Mouse (Mus musculus) activated CD4-positive, CD25-positive, alpha-beta regulatory T cell, adult 4 months (primary cell): ENCODE data around the gene Efcab10. TPM values are rescaled to one million over a fixed set of nuclear protein-coding genes. Genes with fewer than 3 reads are reported as not detected.

Experiments used
- ATAC-seq: one replicate; pipeline ENCODE4 v1.8.0; 2017
- polyA plus RNA-seq, 2 experiments: library from polyadenylated mRNA; unstranded; fragments of 100-300 nt; shearing (Covaris generic); gene quantifications; one replicate each; pipeline ENCODE4 v1.2.1; 2017

Efcab10 gene
- polyA plus RNA-seq: not detected

GRCm38 (mm10) chr12:33394804-33395623, at the start of gene Efcab10:
Gene Efcab10 (plus strand): TSS chr12:33394854.
- ATAC-seq: no peak

GRCm38 (mm10) chr12:33344970-33345772, 49.5 kb upstream of the Efcab10 start:
- ATAC-seq: no peak

DNA sequence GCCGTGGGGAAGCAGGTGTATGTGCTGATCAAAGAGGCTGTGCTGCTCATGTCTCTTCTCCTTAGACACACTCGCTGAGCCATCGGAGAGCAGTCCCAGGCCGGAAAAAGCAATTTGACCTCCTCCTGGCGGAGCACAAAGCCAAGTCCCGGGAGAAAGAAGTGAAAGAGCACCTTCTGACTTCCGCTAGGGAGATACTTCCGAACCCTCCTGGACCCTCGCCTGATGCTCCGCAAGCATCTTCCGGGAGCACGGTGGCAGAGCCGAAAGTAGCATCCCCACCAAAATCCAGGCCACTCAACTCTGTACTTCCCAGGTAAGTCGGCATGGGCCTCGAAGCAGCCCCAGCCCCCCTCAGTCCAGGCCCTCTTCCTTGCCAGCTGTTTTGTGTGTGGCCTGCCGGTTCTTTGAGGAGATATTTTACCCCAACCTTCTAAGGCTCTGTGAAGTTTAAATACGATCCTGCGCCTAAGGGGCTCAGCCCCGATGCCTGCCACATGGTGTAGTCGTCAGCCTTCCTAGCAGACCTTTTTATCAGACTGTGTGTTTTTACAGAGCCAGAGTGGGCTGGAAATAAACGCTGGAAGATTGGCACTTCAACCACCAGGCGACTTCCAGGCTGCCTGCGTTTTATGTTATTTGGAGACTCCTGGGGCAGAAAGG, 48.8 kb upstream of the Efcab10 start:
- no peak for ATAC-seq

GRCm38 (mm10) chr12:33352671-33353070, 42.0 kb upstream of the Efcab10 start:
- ATAC-seq: no peak

- ATAC-seq: no peak
Measured at GRCm38 (mm10) chr12:33358345-33358744, 36.3 kb upstream of the Efcab10 start.

GRCm38 (mm10) chr12:33359209-33359608, 35.4 kb upstream of the Efcab10 start:
- no peak for ATAC-seq

DNA sequence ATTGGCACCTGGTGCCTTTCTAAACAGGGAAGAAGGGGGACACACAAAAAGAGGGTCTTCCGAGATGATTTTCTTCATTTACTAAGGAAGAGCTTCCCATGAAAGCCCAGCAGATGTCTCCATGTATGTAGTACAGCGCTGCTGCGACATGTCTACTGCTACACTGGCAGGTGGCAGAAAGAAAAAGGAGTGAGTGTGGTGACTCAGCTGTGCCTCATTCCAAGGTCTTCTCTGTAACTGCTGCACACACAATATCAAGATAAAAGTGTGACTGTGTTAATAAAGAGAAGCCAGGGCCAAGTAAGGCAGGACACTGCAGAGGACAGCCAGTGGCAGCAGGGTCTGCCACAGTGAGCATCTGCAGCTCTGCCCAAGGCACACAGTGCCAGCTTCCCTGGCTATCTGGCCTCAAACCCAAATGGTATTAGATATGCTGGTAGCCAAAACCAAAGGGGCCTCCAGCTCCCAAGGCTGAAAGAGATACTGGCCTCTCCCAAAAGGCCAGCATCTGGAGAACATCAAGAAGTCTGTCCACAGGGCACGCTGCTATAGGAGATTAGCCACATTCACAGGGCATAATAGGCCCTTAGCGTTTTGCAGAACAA, 34.7 kb upstream of the Efcab10 start:
- no peak for ATAC-seq

GRCm38 (mm10) chr12:33360729-33361128, 33.9 kb upstream of the Efcab10 start:
- no peak for ATAC-seq

- no peak for ATAC-seq
Measured at GRCm38 (mm10) chr12:33364511-33364910, 30.1 kb upstream of the Efcab10 start.

- ATAC-seq: no peak
Measured at GRCm38 (mm10) chr12:33365133-33365532, 29.5 kb upstream of the Efcab10 start.

GRCm38 (mm10) chr12:33369555-33369954, 25.1 kb upstream of the Efcab10 start:
- ATAC-seq: no peak

DNA sequence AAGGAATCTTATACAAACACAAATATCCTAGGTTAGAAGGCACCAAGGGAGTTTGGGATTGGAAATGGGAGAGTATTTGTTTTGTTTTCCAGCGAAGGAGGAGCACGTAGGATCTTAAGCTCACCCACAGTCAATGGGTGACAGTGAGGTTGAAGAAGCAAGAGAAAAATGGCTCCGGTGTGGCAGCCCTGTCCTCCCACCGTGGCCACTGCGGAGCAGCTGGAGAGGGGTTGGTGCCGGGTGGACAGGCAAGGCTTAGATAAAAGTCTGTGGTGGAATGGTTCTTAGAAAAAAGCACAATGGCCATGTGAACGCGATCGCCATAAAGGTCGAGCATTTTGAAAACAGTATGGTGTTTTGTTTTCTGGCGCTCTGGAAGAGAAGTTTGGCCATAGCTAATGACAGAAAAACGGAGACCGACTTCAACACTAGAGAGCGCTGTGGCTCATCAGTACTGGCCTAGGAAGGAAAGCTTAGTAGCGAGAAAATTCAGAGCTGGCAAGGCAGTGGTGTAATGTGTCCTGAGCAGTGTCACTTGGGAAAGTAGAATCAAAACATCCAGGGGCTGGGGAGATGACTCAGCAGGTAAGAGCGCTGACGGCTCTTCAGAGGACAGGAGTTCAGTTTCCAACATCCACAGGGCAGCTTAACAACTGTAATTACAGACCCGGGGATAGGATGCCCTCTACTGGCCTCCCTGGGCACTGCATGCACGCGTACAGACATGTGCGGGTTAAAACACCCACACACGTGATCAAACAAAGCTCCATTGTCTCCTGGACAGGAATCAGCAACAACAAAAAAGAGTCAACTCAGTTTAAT, 14.8 kb upstream of the Efcab10 start:
- peak; percentile 83 for ATAC-seq

DNA sequence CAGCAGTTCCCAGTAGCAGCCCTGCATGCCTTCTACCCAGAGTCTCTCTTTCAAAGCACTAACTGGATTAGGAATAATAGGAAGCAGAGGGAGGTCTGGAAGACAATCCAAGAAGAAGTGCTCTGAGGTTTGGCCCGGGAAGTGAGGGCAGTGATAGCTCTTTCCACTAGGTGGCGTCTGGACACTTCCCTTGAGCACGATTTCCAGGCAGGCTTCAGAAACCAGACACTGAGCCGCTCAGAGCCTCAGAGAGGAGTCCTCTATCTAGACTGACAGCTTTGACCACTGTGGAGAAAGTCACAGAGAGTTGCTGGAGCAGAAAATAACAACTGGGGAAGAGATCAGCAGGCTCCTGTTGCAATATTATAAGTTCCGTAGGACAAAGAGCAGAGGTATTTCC, 5.8 kb upstream of the Efcab10 start:
- peak; percentile 63 for ATAC-seq

GRCm38 (mm10) chr12:33390844-33391560, 3.7 kb upstream of the Efcab10 start:
- no peak for ATAC-seq

DNA sequence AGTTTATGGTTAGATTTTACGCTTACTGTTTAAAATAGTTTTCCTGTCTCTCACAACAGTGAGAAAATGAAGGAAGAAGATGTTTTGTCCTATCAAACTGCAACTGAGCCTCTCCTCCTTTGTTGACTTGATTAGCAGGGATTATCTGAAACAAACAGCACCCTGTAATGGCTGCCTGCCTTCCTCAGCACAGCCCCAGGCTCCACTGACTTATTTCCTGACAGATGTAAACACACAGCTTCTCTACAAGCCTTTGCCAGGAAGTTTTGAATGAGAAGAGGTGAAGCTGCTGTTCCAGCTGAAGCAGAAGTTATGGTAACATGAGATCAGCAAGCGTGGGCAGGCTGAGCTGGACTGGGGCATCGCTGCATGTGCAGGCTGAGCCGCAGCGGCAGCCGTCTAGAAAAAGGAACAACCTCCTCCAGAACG, 8.6 kb downstream of the Efcab10 start:
- no peak for ATAC-seq

GRCm38 (mm10) chr12:33404996-33405395, 10.3 kb downstream of the Efcab10 start:
- ATAC-seq: no peak

- no peak for ATAC-seq
Measured at GRCm38 (mm10) chr12:33405398-33406026, 10.9 kb downstream of the Efcab10 start.

DNA sequence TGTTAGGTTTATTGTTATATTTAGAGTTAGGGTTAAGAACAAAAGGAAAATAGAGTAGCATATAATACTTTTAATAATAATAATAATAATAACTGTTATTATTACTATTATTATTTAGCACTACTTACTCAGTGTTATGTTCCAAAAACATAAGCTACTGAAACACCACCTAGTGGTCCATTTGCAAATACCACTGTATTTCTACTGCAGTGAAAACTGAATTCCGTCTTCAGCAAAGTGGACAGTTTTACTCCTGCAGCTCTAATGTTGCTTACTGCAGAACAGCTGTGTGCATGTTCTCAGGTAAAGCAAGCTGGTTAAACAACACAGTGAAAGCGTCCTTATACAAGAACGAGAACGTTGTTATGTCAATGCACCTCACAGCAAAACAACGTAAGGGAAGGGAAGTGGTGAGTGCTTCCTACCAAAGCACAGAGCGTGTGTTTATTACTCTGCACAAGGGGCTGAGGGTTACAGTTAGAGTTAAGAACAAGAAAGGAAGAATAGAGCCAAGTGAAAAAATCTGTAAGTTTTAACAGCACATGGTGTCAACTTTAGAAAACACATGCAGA, 17.0 kb downstream of the Efcab10 start:
- peak; percentile 71 for ATAC-seq

DNA sequence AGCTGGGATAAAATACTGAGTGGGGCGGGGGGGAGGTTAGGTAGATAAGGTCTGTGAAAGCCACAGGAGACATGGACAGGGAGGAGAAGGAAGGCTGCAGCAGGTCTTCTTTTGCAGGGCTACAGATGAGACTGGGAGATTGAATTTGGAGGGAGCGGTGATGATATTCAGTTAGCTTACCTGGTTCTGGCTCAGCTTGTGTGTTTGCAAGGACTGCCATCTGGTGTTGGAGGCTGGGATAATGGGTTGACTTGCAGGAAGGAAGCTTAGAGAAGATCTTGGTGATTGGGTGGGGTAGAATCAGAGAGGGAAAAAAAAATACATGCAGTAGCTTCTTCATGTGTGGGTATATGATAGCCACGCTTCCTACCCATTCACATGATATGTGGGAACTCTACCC, 29.7 kb downstream of the Efcab10 start:
- peak; percentile 25 for ATAC-seq

DNA sequence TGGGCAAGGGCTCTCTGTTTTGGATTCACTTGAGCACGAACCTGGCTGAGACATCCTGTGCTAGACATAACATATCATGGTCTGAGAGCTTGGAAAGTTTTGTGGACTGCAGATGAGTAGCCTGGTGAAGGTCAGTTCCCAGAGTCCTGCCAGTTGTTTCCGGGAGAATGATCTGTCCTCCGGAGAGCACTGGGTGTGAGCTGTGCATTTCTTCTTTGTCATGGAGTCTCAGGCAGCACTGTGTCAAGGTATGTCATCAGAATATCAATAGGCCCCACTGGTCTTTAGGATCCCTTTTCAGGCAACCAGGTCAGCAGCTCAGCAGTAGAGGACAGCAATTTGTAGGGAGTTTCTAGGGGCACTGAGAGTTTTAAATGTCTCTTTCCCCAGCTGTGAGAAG, 32.6 kb downstream of the Efcab10 start:
- ATAC-seq: no peak
